Mouse (Mus musculus) C2C12 (cell line): Measurements from ENCODE around the gene Ppp1r36.

Source experiments
- CTCF ChIP-seq: IDR thresholded peaks from one replicate; pipeline ENCODE4 v1.5.1; 2011; ENCODE audit not compliant: control insufficient read depth, insufficient read depth, insufficient read length
- MAX ChIP-seq: IDR thresholded peaks from one replicate; pipeline ENCODE4 v1.6.1; 2011; ENCODE audit warnings: mild to moderate bottlenecking, control low read depth
- MYOD1 ChIP-seq: IDR thresholded peaks from one replicate; pipeline ENCODE4 v1.6.1; 2011; ENCODE audit warnings: low read depth; ENCODE audit not compliant: control insufficient read depth, insufficient read length

DNA sequence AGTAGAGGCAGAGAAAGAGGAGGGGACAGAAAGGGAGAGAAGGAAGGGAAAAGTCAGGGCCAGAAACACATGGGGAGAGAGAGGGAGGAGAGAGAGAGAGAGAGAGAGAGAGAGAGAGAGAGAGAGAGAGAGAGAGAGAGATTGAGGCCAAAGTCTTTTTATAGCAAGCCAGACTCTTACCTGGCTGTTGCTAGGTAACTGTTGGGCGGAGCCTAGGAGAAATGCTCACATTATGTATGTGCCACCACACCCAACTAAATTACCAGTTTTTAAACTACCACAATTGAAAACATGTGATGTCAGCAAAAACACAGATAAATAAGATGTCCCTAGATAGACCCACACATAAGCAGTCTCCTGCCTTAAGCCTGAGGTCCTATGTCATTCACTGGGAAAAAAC, 58.8 kb downstream of the Ppp1r36 start:
- TF ChIP-seq CTCF: no peak
- no peak for TF ChIP-seq MYOD1
- TF ChIP-seq MAX: no peak
